Mouse (Mus musculus) 416B (cell line): ENCODE measurements at regions not wholly inside any gene's neighbourhood (a gene's known extent, or its start where the extent isn't known, plus 50 kb on each side); places are given as distances from the start of the nearest gene placed in this dataset.

ENCODE experiments used
- DNase-seq: peaks from one replicate; pipeline ENCODE4 v3.0.0; 2011; ENCODE audit warnings: low read depth

GRCm38 (mm10) chrX:144075241-144075640 lies 78.3 kb upstream of the A730046J19Rik start:
- DNase-seq: no peak

GRCm38 (mm10) chrX:144081146-144081545 lies 72.3 kb upstream of the A730046J19Rik start:
- peak; percentile 1 for DNase-seq

GRCm38 (mm10) chrX:144098200-144098599 lies 55.3 kb upstream of the A730046J19Rik start:
- DNase-seq: no peak
